Mouse (Mus musculus) lung, postnatal 14 days (tissue): ENCODE results near the gene Gm21974.
"Not testable (repeated sequence)": the region's sequence is repeated elsewhere in the genome, so short reads cannot be mapped to it uniquely, and the experiment has no call there.

Experiments used
- DNase-seq: peaks from one replicate; pipeline ENCODE4 v3.0.0; 2021

Gm21974 gene

GRCm38 (mm10) chr7:127912938-127913337 is 17.7 kb upstream of the Gm21974 start:
- no peak for DNase-seq

GRCm38 (mm10) chr7:127912190-127912871 is 17.1 kb upstream of the Gm21974 start, which contains the start of gene Kat8:
TSS of gene Kat8 (plus strand) at chr7:127912516.
- DNase-seq = peak; percentile 89

- DNase-seq = no peak
These were observed 13.4 kb upstream of the Gm21974 start for GRCm38 (mm10) chr7:127908656-127909055.

GRCm38 (mm10) chr7:127907939-127908338 is 12.7 kb upstream of the Gm21974 start:
- no peak for DNase-seq

DNA sequence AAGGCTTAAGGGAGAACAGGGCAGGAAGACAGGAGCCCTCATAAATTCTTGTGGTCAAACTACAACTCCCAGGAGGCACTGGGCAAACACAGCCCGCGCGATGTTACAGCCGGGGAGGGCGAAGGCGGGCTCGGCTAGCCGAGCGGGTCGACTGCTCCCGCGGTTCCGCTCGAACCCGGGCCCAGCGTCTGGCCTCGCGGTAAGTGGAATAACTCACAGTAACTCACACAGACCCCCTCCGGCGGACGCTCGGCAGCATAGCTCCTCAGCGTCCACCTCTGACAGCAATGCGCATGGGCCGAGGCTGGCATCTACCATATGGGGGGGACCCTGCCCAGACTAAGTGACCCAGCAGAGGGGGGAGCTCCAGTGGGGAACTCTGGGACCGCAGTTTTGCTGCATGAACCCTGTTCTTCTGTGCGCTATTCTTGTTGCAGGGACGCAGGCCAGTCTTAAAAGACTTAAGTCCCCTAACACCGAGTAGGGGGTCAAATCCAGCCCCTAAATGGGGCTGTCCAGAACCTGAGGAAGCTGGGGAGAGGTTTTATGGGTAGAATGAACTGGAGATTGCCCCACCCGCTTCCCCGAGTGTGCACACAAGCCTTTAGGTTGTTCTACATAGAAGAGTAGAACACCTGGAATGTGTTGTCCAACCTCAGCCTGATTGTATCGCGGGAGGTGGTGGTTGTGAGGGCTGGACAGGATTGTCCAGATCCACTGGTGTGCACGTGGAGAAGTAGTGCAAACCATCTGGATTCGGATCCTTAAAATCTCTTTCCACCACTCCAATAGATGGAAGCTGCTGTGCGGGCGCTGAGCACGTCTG is 8.9 kb upstream of the Gm21974 start, which contains the start of gene Bckdk:
Gene Bckdk (plus strand): TSS at position 112 of the 826 bp plus-strand sequence.
- peak; percentile 74 for DNase-seq

DNA sequence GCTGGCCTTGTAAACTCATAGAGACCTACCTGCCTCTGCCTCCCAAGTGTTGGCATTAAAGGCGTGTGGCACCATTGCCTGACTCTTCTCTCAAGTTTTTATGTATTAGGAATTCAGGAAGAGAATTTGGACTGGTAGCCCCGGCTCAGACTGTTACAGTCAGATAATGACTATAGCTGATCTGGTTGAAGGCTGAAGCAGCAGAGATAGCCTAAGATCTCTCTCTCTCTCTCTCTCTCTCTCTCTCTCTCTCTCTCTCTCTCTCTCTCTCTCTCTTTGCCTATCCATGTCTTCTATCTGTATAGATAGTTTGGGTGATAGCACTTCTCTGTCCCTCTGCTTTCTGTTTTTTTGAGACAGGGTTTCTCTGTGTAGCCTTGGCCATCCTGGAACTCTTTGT is 6.5 kb upstream of the Gm21974 start:
- DNase-seq = no peak

DNA sequence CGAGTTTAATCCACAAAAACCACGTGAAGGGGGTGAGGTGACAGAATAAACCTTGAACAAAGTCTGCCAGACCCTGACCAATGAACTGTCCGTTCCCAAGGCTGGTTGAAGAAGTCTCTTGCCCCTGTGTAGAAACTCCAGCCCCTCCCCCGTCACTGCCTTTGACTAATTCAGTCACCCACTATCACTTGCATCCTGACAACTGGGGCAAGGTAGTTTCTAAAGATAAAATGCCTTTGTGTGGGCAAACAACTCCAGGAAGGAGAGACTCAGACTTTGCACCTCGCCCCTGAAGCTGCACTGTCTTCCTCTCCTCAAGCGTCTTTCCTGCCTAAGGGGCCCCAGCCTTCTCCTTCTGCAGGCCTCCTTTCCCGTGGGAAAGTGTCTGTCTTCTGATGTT is 4.7 kb upstream of the Gm21974 start:
- no peak for DNase-seq

- no peak for DNase-seq
These were observed 3.1 kb upstream of the Gm21974 start for GRCm38 (mm10) chr7:127898179-127898956.

DNA sequence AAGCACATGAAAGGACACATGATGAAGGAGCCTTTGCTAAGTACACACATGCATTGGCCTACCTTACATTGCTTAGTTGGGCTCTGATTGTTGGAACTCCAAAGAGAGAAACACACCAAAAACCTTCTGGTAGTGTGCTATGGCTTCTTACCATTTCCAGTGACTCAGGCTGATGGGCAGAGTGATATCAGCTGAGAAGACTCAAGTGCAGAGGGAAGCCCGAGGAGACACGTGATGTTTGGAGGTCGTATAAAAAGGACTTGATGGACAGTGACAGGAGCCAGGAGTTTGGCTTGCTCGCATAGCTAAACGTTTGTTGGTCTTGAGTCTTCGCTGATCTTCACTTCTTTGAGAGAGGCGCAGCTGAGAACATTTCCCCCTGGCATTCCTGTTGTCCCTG is 2.3 kb upstream of the Gm21974 start:
- DNase-seq = no peak

DNA sequence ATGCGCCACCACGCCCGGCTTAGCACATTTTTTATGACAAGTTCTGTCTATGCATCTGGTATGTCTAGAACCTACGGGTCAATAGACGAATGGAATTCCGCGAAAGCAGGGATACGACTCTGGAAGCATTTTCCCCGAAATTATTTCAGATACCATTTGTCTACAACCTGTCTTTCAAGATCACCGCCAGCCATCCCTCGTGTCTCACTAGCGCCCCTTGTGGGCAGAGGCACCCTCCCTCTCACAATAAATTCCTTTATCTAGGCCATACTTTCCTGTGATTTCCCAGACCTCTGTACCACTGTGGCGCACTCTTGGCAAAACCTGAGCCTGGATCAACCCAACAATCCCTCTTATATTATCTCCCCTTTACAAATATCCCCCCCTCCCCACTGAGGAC is 1.1 kb upstream of the Gm21974 start:
- peak; percentile 79 for DNase-seq

GRCm38 (mm10) chr7:127895891-127896290 is 637 bp upstream of the Gm21974 start:
- not testable (repeated sequence) for DNase-seq

DNA sequence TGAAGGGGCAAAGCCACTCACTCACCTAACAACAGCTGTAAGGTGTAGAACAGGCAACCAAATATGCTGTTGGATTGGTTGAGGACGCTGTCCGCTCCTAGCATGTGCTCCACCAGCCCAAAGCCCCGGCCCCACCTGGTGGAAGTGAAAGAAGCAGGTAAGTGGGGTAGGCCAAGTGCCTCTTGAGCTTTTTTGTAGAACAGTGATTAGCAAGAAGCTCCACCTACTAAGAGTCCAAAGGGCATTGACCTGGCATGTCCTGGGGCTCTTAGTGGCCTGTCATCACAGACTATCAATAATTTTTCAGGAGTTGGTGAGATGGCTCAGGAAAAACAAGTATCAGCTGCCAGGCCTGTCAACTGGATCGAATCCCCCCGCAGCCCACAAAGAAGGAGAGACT is 774 bp downstream of the Gm21974 start:
- DNase-seq = no peak

- peak; percentile 37 for DNase-seq
These were observed 4.5 kb downstream of the Gm21974 start, which contains the start of gene Prss53 for GRCm38 (mm10) chr7:127890798-127891197. TSS of gene Prss53 (minus strand) at chr7:127890970.

GRCm38 (mm10) chr7:127888821-127889220 is 6.4 kb downstream of the Gm21974 start:
- DNase-seq = no peak

DNA sequence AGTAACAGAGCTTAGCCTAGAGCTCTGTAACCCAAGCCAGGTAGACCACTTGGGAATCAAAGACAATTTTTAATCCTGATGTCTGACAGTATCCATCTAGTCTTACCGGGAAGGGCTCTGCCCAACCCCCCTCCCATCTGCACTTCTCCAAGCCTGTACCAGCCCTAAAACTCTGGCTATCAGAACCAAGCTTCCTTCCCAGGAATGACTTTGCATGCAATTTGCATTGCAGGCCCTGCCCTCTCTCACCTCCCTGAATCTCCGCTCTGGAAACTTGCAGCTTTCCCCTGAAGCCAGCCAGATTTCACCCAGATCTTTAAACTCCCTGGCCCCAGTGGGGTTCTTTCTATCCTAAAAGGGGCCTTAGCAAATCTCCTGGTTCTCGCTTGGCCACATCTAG is 7.5 kb downstream of the Gm21974 start:
- no peak for DNase-seq

DNA sequence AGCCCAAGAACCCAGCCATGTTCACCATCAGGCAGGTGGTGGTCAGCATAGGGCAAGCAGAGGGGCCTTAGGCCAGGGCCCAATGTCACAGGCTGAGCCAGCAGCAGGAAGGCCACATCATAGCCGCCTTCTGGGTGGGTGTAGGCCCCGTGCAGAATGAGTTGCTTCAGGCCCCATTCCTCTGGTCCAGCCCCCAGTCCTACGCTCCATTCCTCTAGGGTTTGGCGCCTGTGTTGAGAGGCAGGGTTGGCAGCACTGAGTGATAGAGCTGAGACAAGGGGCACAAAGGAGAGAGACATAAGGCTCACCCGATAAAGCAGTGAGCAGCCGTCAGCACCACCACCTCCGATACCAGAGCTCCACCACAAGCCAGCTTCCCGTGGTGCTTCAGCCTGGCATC is 8.1 kb downstream of the Gm21974 start:
- no peak for DNase-seq

GRCm38 (mm10) chr7:127886551-127886950 is 8.7 kb downstream of the Gm21974 start:
- no peak for DNase-seq

DNA sequence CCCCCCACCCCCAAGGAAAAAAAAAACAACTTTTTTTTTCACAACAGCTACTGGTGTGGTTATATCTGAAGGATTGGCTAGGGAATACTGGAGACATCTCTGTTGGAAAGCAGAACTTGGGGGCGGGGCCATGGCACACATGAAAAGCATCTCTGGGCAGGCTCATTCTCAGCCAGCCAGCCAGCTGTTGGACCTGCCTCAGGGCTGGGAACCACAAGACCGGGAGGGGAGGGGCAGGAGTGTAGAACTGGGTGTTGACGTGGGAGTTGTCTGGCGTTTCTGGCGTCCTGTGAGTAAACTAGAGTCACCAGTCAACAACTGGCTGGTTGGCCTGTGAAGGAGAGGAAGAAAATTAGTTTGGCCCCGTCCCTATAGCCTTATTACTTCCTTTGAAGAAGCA is 9.3 kb downstream of the Gm21974 start:
- DNase-seq = peak; percentile 63

DNA sequence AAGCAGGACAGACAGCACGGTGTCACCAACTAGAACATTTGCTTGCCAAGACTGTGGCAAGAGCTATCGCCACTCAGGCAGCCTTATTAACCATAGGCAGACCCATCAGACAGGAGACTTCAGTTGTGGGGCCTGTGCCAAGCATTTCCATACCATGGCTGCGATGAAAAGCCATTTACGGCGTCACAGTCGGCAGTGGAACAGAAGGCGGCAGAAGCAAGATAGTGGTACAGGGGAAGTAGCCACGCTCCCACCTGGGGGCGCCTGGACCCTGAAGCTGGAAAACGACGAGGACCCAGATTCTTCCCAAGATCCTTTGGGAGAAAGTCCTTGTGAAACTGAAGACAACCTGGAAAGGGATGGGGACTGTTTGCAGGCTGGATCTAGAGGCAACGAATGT is 14.8 kb downstream of the Gm21974 start:
- DNase-seq = no peak

- DNase-seq = no peak
These were observed 16.0 kb downstream of the Gm21974 start for GRCm38 (mm10) chr7:127879301-127879700.

- peak; percentile 92 for DNase-seq
These were observed 18.5 kb downstream of the Gm21974 start, which contains the start of gene Zfp668 for GRCm38 (mm10) chr7:127876467-127877348. TSS of gene Zfp668 (minus strand) at chr7:127876828.

GRCm38 (mm10) chr7:127876041-127876466 is 19.2 kb downstream of the Gm21974 start, which contains the start of gene Zfp646:
TSS of gene Zfp646 (plus strand) at chr7:127876221.
- peak; percentile 75 for DNase-seq
